Mouse (Mus musculus) liver, postnatal 0 days (tissue): ENCODE results near the gene Fam19a3.

Experiments used
- CTCF ChIP-seq: sonication (generic); IDR thresholded peaks from 2 replicates; pipeline ENCODE4 v1.5.1; 2016; ENCODE audit warnings: antibody characterized with exemption, low read depth
- EP300 ChIP-seq: IDR thresholded peaks from 2 replicates; pipeline ENCODE4 v1.6.1; 2016; ENCODE audit warnings: antibody characterized with exemption, low read depth, mild to moderate bottlenecking

DNA sequence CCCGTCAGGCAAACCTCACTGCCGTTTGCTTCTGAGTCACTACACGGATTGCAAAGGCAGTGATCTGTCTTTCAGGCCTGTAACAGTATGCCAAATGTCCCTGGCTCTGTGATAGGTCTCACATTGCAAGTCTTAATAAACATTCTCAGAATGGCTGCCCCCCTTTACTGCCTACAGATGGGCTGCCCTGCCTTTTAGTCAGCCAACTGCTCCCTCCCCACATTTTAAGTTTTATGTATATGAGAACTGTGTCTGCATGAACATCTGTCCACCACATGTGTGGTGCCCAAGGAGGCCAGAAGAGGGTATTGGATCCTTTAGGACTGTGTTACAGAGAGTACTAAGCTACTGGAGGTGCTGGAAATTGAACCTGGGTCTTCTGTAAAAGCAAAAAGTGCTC, 10.7 kb downstream of the Fam19a3 start:
- TF ChIP-seq EP300, result no peak
- TF ChIP-seq CTCF, result no peak
